Mouse (Mus musculus): ENCODE data around the gene Fancm. TPM values are rescaled to one million over a fixed set of nuclear protein-coding genes. Genes with fewer than 3 reads are reported as not detected.

Fancm gene
- polyA plus RNA-seq, 1 experiment from 2014 or later = 18.6 TPM

DNA sequence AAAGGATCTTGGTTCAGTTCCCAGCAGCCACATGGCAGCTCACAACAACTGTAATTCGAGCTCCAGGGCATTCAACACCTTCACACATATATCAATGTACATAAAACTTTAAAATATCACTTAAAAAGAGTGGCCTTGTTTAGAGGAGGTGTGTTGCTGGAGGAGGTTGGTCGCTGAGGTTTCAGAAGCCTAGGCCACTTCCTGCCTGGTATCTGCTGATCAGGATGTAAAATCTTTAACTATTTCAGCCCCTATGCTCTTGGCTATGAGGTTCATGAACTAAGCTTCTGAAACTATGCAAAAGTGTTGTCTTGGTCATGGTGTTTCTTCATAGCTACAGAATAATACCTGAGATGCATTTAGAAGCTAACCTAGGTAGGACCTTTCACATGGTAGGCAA, 10.2 kb upstream of the Fancm start:
- Histone ChIP-seq H3K9me3 (ENCODE audit: control insufficient read depth, low read length) (no peaks in the 10 kb centered on the region), H3K36me3 (ENCODE audit: control insufficient read depth, insufficient read depth, low read length) (peaks cover 10% of the 10 kb centered on the region), H3K9ac (ENCODE audit: low read length) (no peak overlapping the region), H3K4me3 (ENCODE audit: low read depth, low read length) (no peak overlapping the region), H3K4me2 (ENCODE audit: low read depth, severe bottlenecking) (no peak overlapping the region), H3K27ac (replicated peaks; ENCODE audit: low read depth, low read length) (no peak overlapping the region), H3K4me1 (ENCODE audit: control insufficient read depth, insufficient read depth, low read length) (no peaks in the 10 kb centered on the region), H3K27me3 (ENCODE audit: control insufficient read depth, insufficient read depth, low read length) (no peaks in the 10 kb centered on the region)
- 68% methylated on average over 2 of the region's 2 CpGs for WGBS
- no peak for DNase-seq (ENCODE audit: low spot score)
- ATAC-seq (ENCODE audit: insufficient number of reproducible peaks, low FRiP score, low TSS enrichment, low read depth) = no peak

DNA sequence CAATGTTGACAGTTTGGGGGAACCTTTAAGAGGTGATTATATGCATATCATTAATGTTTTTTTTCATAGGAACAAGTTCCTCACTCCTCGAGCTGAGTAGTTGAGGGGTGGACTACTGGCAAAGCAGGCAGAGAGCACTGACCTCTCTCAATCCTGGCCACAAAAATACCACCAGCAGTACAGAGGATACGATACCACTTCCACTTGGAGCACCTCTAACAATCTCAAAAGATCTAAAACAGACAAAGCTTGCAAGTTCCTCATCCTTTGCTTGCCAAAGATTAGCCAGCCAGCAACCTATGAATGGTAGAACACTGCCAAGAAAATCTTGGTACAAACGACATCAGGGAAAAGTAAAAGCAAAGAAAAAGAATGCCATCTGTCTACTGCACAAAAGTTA, 9.2 kb upstream of the Fancm start:
- DNase-seq (ENCODE audit: low spot score) = no peak
- H3K4me1 ChIP-seq (ENCODE audit: control insufficient read depth, insufficient read depth, low read length) = no peaks in the 10 kb centered on the region
- 86% methylated on average over 3 of the region's 3 CpGs for WGBS
- no peak overlapping the region for H3K9ac ChIP-seq (ENCODE audit: low read length)
- H3K4me2 ChIP-seq (ENCODE audit: low read depth, severe bottlenecking) = no peak overlapping the region
- ATAC-seq (ENCODE audit: insufficient number of reproducible peaks, low FRiP score, low TSS enrichment, low read depth) = no peak
- no peak overlapping the region for H3K27ac ChIP-seq (replicated peaks; ENCODE audit: low read depth, low read length)
- H3K9me3 ChIP-seq (ENCODE audit: control insufficient read depth, low read length) = no peaks in the 10 kb centered on the region
- no peak overlapping the region for H3K4me3 ChIP-seq (ENCODE audit: low read depth, low read length)
- H3K36me3 ChIP-seq (ENCODE audit: control insufficient read depth, insufficient read depth, low read length) = peaks cover 10% of the 10 kb centered on the region
- H3K27me3 ChIP-seq (ENCODE audit: control insufficient read depth, insufficient read depth, low read length) = no peaks in the 10 kb centered on the region

DNA sequence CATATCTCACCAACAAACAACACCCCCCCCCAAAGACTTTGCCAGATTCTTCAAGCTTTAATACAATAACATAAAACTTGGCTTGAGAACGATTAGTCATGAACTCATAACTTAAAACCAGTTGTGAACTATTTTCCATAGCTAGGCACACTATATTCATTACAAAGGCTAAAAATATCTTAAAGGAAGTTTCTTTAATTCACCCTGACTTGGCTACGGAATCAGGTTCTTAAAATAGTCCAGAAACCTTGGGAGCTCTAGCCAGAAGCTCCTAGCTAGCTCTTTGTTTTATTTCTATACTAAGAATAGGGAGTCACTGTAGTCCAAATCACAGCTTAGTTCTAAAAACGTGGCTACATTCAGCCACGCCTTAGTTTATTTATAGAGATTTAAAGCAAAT, 7.0 kb upstream of the Fancm start:
- DNase-seq (ENCODE audit: low spot score) (no peak), ATAC-seq (ENCODE audit: insufficient number of reproducible peaks, low FRiP score, low TSS enrichment, low read depth) (no peak)
- Histone ChIP-seq H3K27me3 (ENCODE audit: control insufficient read depth, insufficient read depth, low read length) (no peaks in the 10 kb centered on the region), H3K4me3 (ENCODE audit: low read depth, low read length) (no peak overlapping the region), H3K9ac (ENCODE audit: low read length) (no peak overlapping the region), H3K4me2 (ENCODE audit: low read depth, severe bottlenecking) (no peak overlapping the region), H3K4me1 (ENCODE audit: control insufficient read depth, insufficient read depth, low read length) (no peaks in the 10 kb centered on the region), H3K27ac (replicated peaks; ENCODE audit: low read depth, low read length) (no peak overlapping the region), H3K9me3 (ENCODE audit: control insufficient read depth, low read length) (no peaks in the 10 kb centered on the region), H3K36me3 (ENCODE audit: control insufficient read depth, insufficient read depth, low read length) (peaks cover 9% of the 10 kb centered on the region)
- 88% methylated on average over 4 of the region's 4 CpGs for WGBS

DNA sequence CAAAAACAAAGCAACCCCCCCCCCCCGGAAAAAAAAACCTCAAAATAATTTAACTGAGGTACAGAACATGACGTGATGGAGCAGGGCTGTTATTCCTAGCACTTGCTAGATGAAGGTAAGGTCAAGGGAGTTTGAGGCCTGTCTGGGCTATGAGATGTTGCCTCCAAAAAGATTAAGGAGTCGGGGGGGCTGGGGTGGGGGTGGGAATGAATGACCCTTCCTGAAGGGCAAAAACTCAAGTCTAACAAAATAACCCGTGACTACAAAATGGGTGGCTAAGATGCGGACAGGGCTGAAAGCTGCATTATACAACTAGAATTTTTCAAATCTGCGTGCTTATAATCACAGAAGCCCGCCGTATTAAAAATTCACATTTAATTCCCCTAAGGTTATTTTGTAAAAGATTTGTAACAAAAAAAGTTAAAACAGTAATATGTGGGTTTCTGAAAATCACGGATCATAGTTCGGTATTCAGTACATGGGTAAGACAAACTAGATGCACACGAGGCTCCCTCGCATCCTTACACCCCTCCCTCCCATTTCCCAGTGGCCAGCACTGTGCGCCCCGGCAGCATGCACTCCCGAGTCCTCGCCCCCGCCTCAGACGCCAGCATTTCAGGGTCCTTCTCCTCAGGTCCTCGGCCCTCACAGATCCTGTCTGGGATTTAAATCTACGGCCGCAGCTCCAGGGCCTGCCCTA, 2.3 kb upstream of the Fancm start:
- WGBS = 4% methylated on average over 21 of the region's 21 CpGs
- Histone ChIP-seq H3K27me3 (ENCODE audit: control insufficient read depth, insufficient read depth, low read length) (no peaks in the 10 kb centered on the region), H3K27ac (replicated peaks; ENCODE audit: low read depth, low read length) (peak overlapping the region; percentile 82), H3K36me3 (ENCODE audit: control insufficient read depth, insufficient read depth, low read length) (peaks cover 3% of the 10 kb centered on the region), H3K4me2 (ENCODE audit: low read depth, severe bottlenecking) (peak overlapping the region; percentile 66), H3K4me1 (ENCODE audit: control insufficient read depth, insufficient read depth, low read length) (no peaks in the 10 kb centered on the region), H3K9me3 (ENCODE audit: control insufficient read depth, low read length) (no peaks in the 10 kb centered on the region), H3K4me3 (ENCODE audit: low read depth, low read length) (peak overlapping the region; percentile 82), H3K9ac (ENCODE audit: low read length) (peak overlapping the region; percentile 89)
- ATAC-seq (ENCODE audit: insufficient number of reproducible peaks, low FRiP score, low TSS enrichment, low read depth) = peak; percentile 69
- no peak for DNase-seq (ENCODE audit: low spot score)

DNA sequence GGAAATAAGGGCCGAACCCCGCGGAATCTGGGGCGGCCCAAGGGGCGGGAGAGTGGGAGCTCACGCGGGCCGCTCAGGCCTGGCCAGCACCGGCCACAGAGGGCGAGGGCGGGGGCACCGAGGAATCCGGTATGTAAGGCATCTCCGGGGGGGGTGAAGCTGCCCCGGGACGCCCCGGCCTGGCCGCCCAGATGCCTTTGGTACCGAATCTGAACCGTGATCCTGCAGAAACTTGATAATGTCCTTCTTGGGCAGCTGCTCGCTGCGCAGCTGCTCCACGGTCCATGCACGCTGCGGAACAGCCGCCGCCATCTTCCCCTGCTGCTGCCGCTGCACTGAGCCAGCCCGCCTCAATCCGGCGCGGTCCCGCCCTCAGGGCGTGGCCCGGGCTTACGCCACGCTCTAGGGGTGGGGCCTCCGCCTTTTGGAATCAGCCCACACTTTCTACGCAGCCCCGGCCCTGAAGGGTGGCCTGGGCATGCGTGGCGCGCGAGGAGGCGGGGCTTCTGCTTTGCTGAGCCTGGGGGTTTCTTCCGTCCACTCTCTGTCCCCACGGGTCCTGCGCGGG, 1.7 kb upstream of the Fancm start, which contains the start of gene Fkbp3:
Gene Fkbp3 (minus strand): TSS at position 397 of the 568 bp plus-strand sequence.
- peak within 1 kb of the TSS; percentile 89 for H3K9ac ChIP-seq (ENCODE audit: low read length)
- H3K27ac ChIP-seq (replicated peaks; ENCODE audit: low read depth, low read length) = peak within 1 kb of the TSS; percentile 82
- no peaks in the 10 kb centered on the region for H3K27me3 ChIP-seq (ENCODE audit: control insufficient read depth, insufficient read depth, low read length)
- peaks cover 3% of the 10 kb centered on the region for H3K36me3 ChIP-seq (ENCODE audit: control insufficient read depth, insufficient read depth, low read length)
- peak within 1 kb of the TSS; percentile 82 for H3K4me3 ChIP-seq (ENCODE audit: low read depth, low read length)
- under 1% methylated on average over 49 of the region's 49 CpGs for WGBS
- peak within 1 kb of the TSS; percentile 66 for H3K4me2 ChIP-seq (ENCODE audit: low read depth, severe bottlenecking)
- DNase-seq (ENCODE audit: low spot score) = peak; percentile 97
- no peaks in the 10 kb centered on the region for H3K4me1 ChIP-seq (ENCODE audit: control insufficient read depth, insufficient read depth, low read length)
- no peaks in the 10 kb centered on the region for H3K9me3 ChIP-seq (ENCODE audit: control insufficient read depth, low read length)
- ATAC-seq (ENCODE audit: insufficient number of reproducible peaks, low FRiP score, low TSS enrichment, low read depth) = peak; percentile 100

DNA sequence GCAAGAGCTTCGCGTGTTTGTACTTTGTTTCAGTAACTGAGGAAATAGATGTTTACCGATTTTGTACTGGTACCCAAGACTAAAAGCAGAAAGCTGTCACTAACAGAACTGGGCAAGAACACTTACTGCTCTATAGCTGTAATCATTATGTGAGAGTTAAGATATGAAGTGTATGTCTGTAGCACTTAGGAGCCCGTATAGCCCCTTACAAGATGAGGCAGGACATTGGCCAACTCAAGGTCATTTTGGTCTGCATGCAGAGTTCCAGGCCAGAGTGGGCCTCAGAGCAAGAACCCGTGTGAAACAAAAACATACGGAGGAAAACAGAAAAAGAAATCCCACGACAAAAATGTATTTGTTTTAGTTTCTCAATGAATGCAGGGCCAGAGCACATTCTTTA, 752 bp upstream of the Fancm start:
- no peak overlapping the region for H3K27ac ChIP-seq (replicated peaks; ENCODE audit: low read depth, low read length)
- no peaks in the 10 kb centered on the region for H3K9me3 ChIP-seq (ENCODE audit: control insufficient read depth, low read length)
- ATAC-seq (ENCODE audit: insufficient number of reproducible peaks, low FRiP score, low TSS enrichment, low read depth) (no peak), DNase-seq (ENCODE audit: low spot score) (no peak)
- H3K9ac ChIP-seq (ENCODE audit: low read length) = peak overlapping the region; percentile 12; the same call in 1 of the 2 replicates
- 42% methylated on average over 7 of the region's 7 CpGs for WGBS
- peak overlapping the region; percentile 66 for H3K4me2 ChIP-seq (ENCODE audit: low read depth, severe bottlenecking)
- H3K27me3 ChIP-seq (ENCODE audit: control insufficient read depth, insufficient read depth, low read length) = no peaks in the 10 kb centered on the region
- peak overlapping the region; percentile 82 for H3K4me3 ChIP-seq (ENCODE audit: low read depth, low read length)
- H3K36me3 ChIP-seq (ENCODE audit: control insufficient read depth, insufficient read depth, low read length) = peaks cover 1% of the 10 kb centered on the region; the same call in 1 of the 2 replicates
- H3K4me1 ChIP-seq (ENCODE audit: control insufficient read depth, insufficient read depth, low read length) = no peaks in the 10 kb centered on the region

DNA sequence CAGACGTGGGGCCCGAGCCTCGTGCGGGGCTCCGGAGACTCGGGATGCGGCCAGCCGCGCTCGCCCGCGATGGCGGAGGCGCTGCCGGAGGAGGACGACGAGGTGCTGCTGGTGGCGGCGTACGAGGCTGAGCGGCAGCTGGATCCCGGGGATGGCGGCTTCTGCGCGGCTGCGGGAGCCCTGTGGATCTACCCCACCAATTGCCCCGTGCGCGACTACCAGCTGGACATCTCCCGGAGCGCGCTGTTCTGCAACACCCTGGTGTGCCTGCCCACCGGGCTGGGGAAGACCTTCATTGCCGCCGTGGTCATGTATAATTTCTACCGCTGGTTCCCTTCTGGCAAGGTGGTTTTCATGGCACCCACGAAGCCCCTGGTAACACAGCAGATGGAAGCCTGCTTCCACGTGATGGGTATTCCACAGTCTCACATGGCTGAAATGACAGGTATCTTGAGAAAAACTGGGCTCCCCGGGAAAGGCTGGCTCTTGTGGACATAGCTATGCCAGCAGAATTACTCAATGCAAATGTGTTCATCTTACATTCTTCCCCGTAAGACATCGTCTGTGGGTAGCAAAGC, 419 bp downstream of the Fancm start:
- H3K27me3 ChIP-seq (ENCODE audit: control insufficient read depth, insufficient read depth, low read length) = no peaks in the 10 kb centered on the region
- H3K27ac ChIP-seq (replicated peaks; ENCODE audit: low read depth, low read length) = peak overlapping the region; percentile 31; the same call in 1 of the 2 replicates
- H3K9ac ChIP-seq (ENCODE audit: low read length) = peak overlapping the region; percentile 80
- H3K9me3 ChIP-seq (ENCODE audit: control insufficient read depth, low read length) = no peaks in the 10 kb centered on the region
- H3K4me3 ChIP-seq (ENCODE audit: low read depth, low read length) = peak overlapping the region; percentile 82
- no peak for DNase-seq (ENCODE audit: low spot score)
- ATAC-seq (ENCODE audit: insufficient number of reproducible peaks, low FRiP score, low TSS enrichment, low read depth) = peak; percentile 2; the same call in 1 of the 2 replicates
- H3K4me2 ChIP-seq (ENCODE audit: low read depth, severe bottlenecking) = peak overlapping the region; percentile 64
- WGBS = 0% methylated on average over 39 of the region's 41 CpGs
- peaks cover 2% of the 10 kb centered on the region; the same call in 1 of the 2 replicates for H3K36me3 ChIP-seq (ENCODE audit: control insufficient read depth, insufficient read depth, low read length)
- H3K4me1 ChIP-seq (ENCODE audit: control insufficient read depth, insufficient read depth, low read length) = no peaks in the 10 kb centered on the region

DNA sequence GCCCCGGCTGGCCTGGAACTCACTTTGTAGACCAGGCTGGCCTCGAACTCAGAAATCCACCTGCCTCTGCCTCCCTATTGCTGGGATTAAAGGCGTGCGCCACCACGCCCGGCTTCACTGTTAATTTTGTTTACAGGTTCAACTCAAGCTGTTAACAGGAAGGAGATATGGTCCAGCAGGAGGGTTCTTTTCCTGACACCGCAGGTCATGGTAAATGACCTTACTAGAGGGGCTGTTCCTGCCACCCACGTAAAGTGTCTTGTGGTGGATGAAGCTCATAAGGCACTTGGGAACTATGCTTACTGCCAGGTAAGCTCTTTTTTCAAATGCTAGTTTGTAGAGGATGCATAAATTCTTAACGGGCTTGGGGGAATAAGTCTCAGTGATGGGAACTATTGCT, 1.5 kb downstream of the Fancm start:
- Histone ChIP-seq H3K36me3 (ENCODE audit: control insufficient read depth, insufficient read depth, low read length) (peaks cover 2% of the 10 kb centered on the region; the same call in 1 of the 2 replicates), H3K4me2 (ENCODE audit: low read depth, severe bottlenecking) (peak overlapping the region; percentile 64; the same call in 1 of the 2 replicates), H3K4me3 (ENCODE audit: low read depth, low read length) (peak overlapping the region; percentile 82; the same call in 1 of the 2 replicates), H3K27ac (replicated peaks; ENCODE audit: low read depth, low read length) (no peak overlapping the region), H3K27me3 (ENCODE audit: control insufficient read depth, insufficient read depth, low read length) (no peaks in the 10 kb centered on the region), H3K9me3 (ENCODE audit: control insufficient read depth, low read length) (no peaks in the 10 kb centered on the region), H3K4me1 (ENCODE audit: control insufficient read depth, insufficient read depth, low read length) (no peaks in the 10 kb centered on the region), H3K9ac (ENCODE audit: low read length) (no peak overlapping the region)
- no peak for ATAC-seq (ENCODE audit: insufficient number of reproducible peaks, low FRiP score, low TSS enrichment, low read depth)
- no peak for DNase-seq (ENCODE audit: low spot score)
- 83% methylated on average over 9 of the region's 9 CpGs for WGBS

Data from limb, embryonic 11.5 days (tissue).